Mouse (Mus musculus) ES-Bruce4 (cell line): Measurements from ENCODE around the gene Comt.
A peak's percentile ranks its signal among the peaks of the same experiment; 100 is the strongest.

Experiments
- CTCF ChIP-seq: IDR thresholded peaks from one replicate; pipeline ENCODE4 v1.8.1; 2011; ENCODE audit warnings: low read depth, low read length
- POLR2A ChIP-seq: IDR thresholded peaks from one replicate; pipeline ENCODE4 v1.8.1; 2011; ENCODE audit warnings: low read length; ENCODE audit not compliant: insufficient read depth

- TF ChIP-seq CTCF: peak; percentile 64
- TF ChIP-seq POLR2A: no peak
These were observed 44.2 kb upstream of the Comt start for GRCm38 (mm10) chr16:18470829-18471228.
